Mouse (Mus musculus): ENCODE results near the gene Slc35f2. TPM values are rescaled to one million over a fixed set of nuclear protein-coding genes. Genes with fewer than 3 reads are reported as not detected.
A peak's percentile ranks its signal among the peaks of the same experiment; 100 is the strongest.

Slc35f2 gene
- 0.26 and 0.33 TPM in 2 replicates for polyA plus RNA-seq (2015; fragmentation: Nextera tagmentation; extraction: Ambion mirVana)

- 0 out of 2 replicates have a peak, but pooled peaks cover 7% of the 10 kb centered on the region for H3K4me1 ChIP-seq (replicated peaks)
- no peak for ATAC-seq (ENCODE audit: insufficient read depth)
Measured at GRCm38 (mm10) chr9:53771344-53772021, at the start of gene Slc35f2. TSS of gene Slc35f2 (plus strand) at chr9:53771538.

GRCm38 (mm10) chr9:53740829-53741404 is 30.4 kb upstream of the Slc35f2 start:
- Histone ChIP-seq H3K36me3 (replicated peaks) (no peaks in the 10 kb centered on the region), H3K27me3 (no peaks in the 10 kb centered on the region), H3K9me3 (replicated peaks) (no peaks in the 10 kb centered on the region), H3K27ac (replicated peaks) (no peak overlapping the region), H3K4me3 (replicated peaks) (no peak overlapping the region), H3K9ac (no peak overlapping the region), H3K4me2 (no peak overlapping the region), H3K4me1 (replicated peaks) (no peaks in the 10 kb centered on the region)
- WGBS (ENCODE audit: insufficient replicate concordance), result 16% methylated on average over 3 of the region's 3 CpGs
- ATAC-seq (ENCODE audit: insufficient read depth), result no peak

More at GRCm38 (mm10) chr9:53771344-53772021, at the start of gene Slc35f2:
- no peak within 1 kb of the TSS for H3K9ac ChIP-seq
- H3K36me3 ChIP-seq (replicated peaks), result no peaks in the 10 kb centered on the region
- peaks cover 43% of the 10 kb centered on the region for H3K27me3 ChIP-seq
- no peak within 1 kb of the TSS for H3K27ac ChIP-seq (replicated peaks)
- peak within 1 kb of the TSS; percentile 72 for H3K4me2 ChIP-seq
- peak within 1 kb of the TSS; percentile 52 for H3K4me3 ChIP-seq (replicated peaks)
- H3K9me3 ChIP-seq (replicated peaks), result 0 out of 2 replicates have a peak, but pooled peaks cover 4% of the 10 kb centered on the region
- under 1% methylated on average over 50 of the region's 50 CpGs for WGBS (ENCODE audit: insufficient replicate concordance)

- no peak for ATAC-seq (ENCODE audit: insufficient read depth)
- no peaks in the 10 kb centered on the region for H3K36me3 ChIP-seq (replicated peaks)
- H3K4me3 ChIP-seq (replicated peaks), result no peak overlapping the region
- 72% methylated on average over 13 of the region's 13 CpGs for WGBS (ENCODE audit: insufficient replicate concordance)
- no peaks in the 10 kb centered on the region for H3K4me1 ChIP-seq (replicated peaks)
- H3K27me3 ChIP-seq, result peaks cover 5% of the 10 kb centered on the region
- H3K4me2 ChIP-seq, result no peak overlapping the region
- H3K27ac ChIP-seq (replicated peaks), result no peak overlapping the region
- no peak overlapping the region for H3K9ac ChIP-seq
- no peaks in the 10 kb centered on the region for H3K9me3 ChIP-seq (replicated peaks)
Measured at GRCm38 (mm10) chr9:53750411-53750810, 20.9 kb upstream of the Slc35f2 start.

GRCm38 (mm10) chr9:53750899-53751298 is 20.4 kb upstream of the Slc35f2 start:
- Histone ChIP-seq H3K27me3 (peaks cover 9% of the 10 kb centered on the region), H3K27ac (replicated peaks) (no peak overlapping the region), H3K36me3 (replicated peaks) (no peaks in the 10 kb centered on the region), H3K9ac (no peak overlapping the region), H3K4me3 (replicated peaks) (no peak overlapping the region), H3K4me1 (replicated peaks) (no peaks in the 10 kb centered on the region), H3K9me3 (replicated peaks) (no peaks in the 10 kb centered on the region), H3K4me2 (no peak overlapping the region)
- WGBS (ENCODE audit: insufficient replicate concordance), result 26% methylated on average over 5 of the region's 5 CpGs
- no peak for ATAC-seq (ENCODE audit: insufficient read depth)

GRCm38 (mm10) chr9:53754801-53755200 is 16.5 kb upstream of the Slc35f2 start:
- no peaks in the 10 kb centered on the region for H3K36me3 ChIP-seq (replicated peaks)
- no peak overlapping the region for H3K4me2 ChIP-seq
- ATAC-seq (ENCODE audit: insufficient read depth), result no peak

GRCm38 (mm10) chr9:53758142-53758541 is 13.2 kb upstream of the Slc35f2 start:
- no peak overlapping the region for H3K4me2 ChIP-seq
- H3K4me1 ChIP-seq (replicated peaks), result no peaks in the 10 kb centered on the region
- ATAC-seq (ENCODE audit: insufficient read depth), result no peak
- H3K4me3 ChIP-seq (replicated peaks), result no peak overlapping the region
- H3K9ac ChIP-seq, result no peak overlapping the region
- H3K36me3 ChIP-seq (replicated peaks), result no peaks in the 10 kb centered on the region
- H3K9me3 ChIP-seq (replicated peaks), result no peaks in the 10 kb centered on the region
- no peak overlapping the region for H3K27ac ChIP-seq (replicated peaks)
- 44% methylated on average over 2 of the region's 2 CpGs for WGBS (ENCODE audit: insufficient replicate concordance)
- H3K27me3 ChIP-seq, result peaks cover 26% of the 10 kb centered on the region

More at GRCm38 (mm10) chr9:53754801-53755200, 16.5 kb upstream of the Slc35f2 start:
- no peaks in the 10 kb centered on the region for H3K4me1 ChIP-seq (replicated peaks)
- H3K4me3 ChIP-seq (replicated peaks), result no peak overlapping the region
- no peaks in the 10 kb centered on the region for H3K9me3 ChIP-seq (replicated peaks)
- H3K9ac ChIP-seq, result no peak overlapping the region
- H3K27me3 ChIP-seq, result peaks cover 26% of the 10 kb centered on the region
- no peak overlapping the region for H3K27ac ChIP-seq (replicated peaks)

GRCm38 (mm10) chr9:53764697-53765096 is 6.6 kb upstream of the Slc35f2 start:
- 23% methylated on average over 8 of the region's 8 CpGs for WGBS (ENCODE audit: insufficient replicate concordance)

GRCm38 (mm10) chr9:53768486-53768885 is 2.9 kb upstream of the Slc35f2 start:
- Histone ChIP-seq H3K4me3 (replicated peaks) (no peak overlapping the region), H3K27ac (replicated peaks) (no peak overlapping the region), H3K27me3 (peaks cover 38% of the 10 kb centered on the region), H3K36me3 (replicated peaks) (no peaks in the 10 kb centered on the region), H3K4me2 (no peak overlapping the region), H3K9me3 (replicated peaks) (0 out of 2 replicates have a peak, but pooled peaks cover 4% of the 10 kb centered on the region), H3K9ac (no peak overlapping the region), H3K4me1 (replicated peaks) (0 out of 2 replicates have a peak, but pooled peaks cover 7% of the 10 kb centered on the region)
- WGBS (ENCODE audit: insufficient replicate concordance), result 45% methylated on average over 5 of the region's 5 CpGs
- ATAC-seq (ENCODE audit: insufficient read depth), result no peak

More at GRCm38 (mm10) chr9:53764697-53765096, 6.6 kb upstream of the Slc35f2 start:
- Histone ChIP-seq H3K4me3 (replicated peaks) (no peak overlapping the region), H3K9ac (no peak overlapping the region), H3K9me3 (replicated peaks) (0 out of 2 replicates have a peak, but pooled peaks cover 4% of the 10 kb centered on the region), H3K4me1 (replicated peaks) (no peaks in the 10 kb centered on the region), H3K36me3 (replicated peaks) (no peaks in the 10 kb centered on the region), H3K27me3 (0 out of 2 replicates have a peak, but pooled peaks cover 4% of the 10 kb centered on the region), H3K4me2 (no peak overlapping the region), H3K27ac (replicated peaks) (no peak overlapping the region)
- no peak for ATAC-seq (ENCODE audit: insufficient read depth)

- Histone ChIP-seq H3K9me3 (replicated peaks) (0 out of 2 replicates have a peak, but pooled peaks cover 4% of the 10 kb centered on the region), H3K27ac (replicated peaks) (no peak overlapping the region), H3K4me2 (peak overlapping the region; percentile 72), H3K27me3 (peaks cover 43% of the 10 kb centered on the region), H3K9ac (no peak overlapping the region), H3K4me3 (replicated peaks) (peak overlapping the region; percentile 52; the same call in 1 of the 2 replicates), H3K4me1 (replicated peaks) (0 out of 2 replicates have a peak, but pooled peaks cover 7% of the 10 kb centered on the region), H3K36me3 (replicated peaks) (no peaks in the 10 kb centered on the region)
- no peak for ATAC-seq (ENCODE audit: insufficient read depth)
- 24% methylated on average over 12 of the region's 12 CpGs for WGBS (ENCODE audit: insufficient replicate concordance)
Measured at GRCm38 (mm10) chr9:53770771-53771343, 481 bp upstream of the Slc35f2 start.

GRCm38 (mm10) chr9:53772121-53772561 is 803 bp downstream of the Slc35f2 start:
- 3% methylated on average over 17 of the region's 17 CpGs for WGBS (ENCODE audit: insufficient replicate concordance)
- H3K4me2 ChIP-seq, result peak overlapping the region; percentile 72
- peaks cover 43% of the 10 kb centered on the region for H3K27me3 ChIP-seq
- ATAC-seq (ENCODE audit: insufficient read depth), result no peak
- 0 out of 2 replicates have a peak, but pooled peaks cover 4% of the 10 kb centered on the region for H3K9me3 ChIP-seq (replicated peaks)
- no peak overlapping the region for H3K9ac ChIP-seq
- H3K4me1 ChIP-seq (replicated peaks), result 0 out of 2 replicates have a peak, but pooled peaks cover 7% of the 10 kb centered on the region
- H3K27ac ChIP-seq (replicated peaks), result no peak overlapping the region
- H3K4me3 ChIP-seq (replicated peaks), result peak overlapping the region; percentile 52
- no peaks in the 10 kb centered on the region for H3K36me3 ChIP-seq (replicated peaks)

- ATAC-seq (ENCODE audit: insufficient read depth), result no peak
- no peak overlapping the region for H3K9ac ChIP-seq
Measured at GRCm38 (mm10) chr9:53775511-53775910, 4.2 kb downstream of the Slc35f2 start.

More at GRCm38 (mm10) chr9:53775511-53775910, 4.2 kb downstream of the Slc35f2 start:
- Histone ChIP-seq H3K27ac (replicated peaks) (no peak overlapping the region), H3K4me3 (replicated peaks) (no peak overlapping the region), H3K9me3 (replicated peaks) (no peaks in the 10 kb centered on the region), H3K27me3 (peaks cover 35% of the 10 kb centered on the region), H3K4me2 (no peak overlapping the region), H3K36me3 (replicated peaks) (no peaks in the 10 kb centered on the region), H3K4me1 (replicated peaks) (0 out of 2 replicates have a peak, but pooled peaks cover 7% of the 10 kb centered on the region)
- WGBS (ENCODE audit: insufficient replicate concordance), result 47% methylated on average over 2 of the region's 2 CpGs

All from liver, embryonic 15.5 days (tissue).